Mouse (Mus musculus): ENCODE measurements around the gene Apopt1. TPM values are rescaled to one million over a fixed set of nuclear protein-coding genes. Genes with fewer than 3 reads are reported as not detected.

The Apopt1 gene
- polyA plus RNA-seq, 1 experiment from 2014 or later, result 69.6 TPM

GRCm38 (mm10) chr12:111797251-111797650 is 84.2 kb downstream of the Apopt1 start:
- no peak overlapping the region for H3K4me3 ChIP-seq (ENCODE audit: low read depth, low read length)
- no peak for ATAC-seq (ENCODE audit: low read depth)
- no peak overlapping the region for H3K27ac ChIP-seq (ENCODE audit: low read depth, low read length)
- WGBS, result 91% methylated on average over 8 of the region's 8 CpGs
- no peak overlapping the region for H3K9ac ChIP-seq (replicated peaks; ENCODE audit: low read depth, low read length)
- no peak overlapping the region for H3K4me2 ChIP-seq (ENCODE audit: low read depth, low read length)
- H3K4me1 ChIP-seq (ENCODE audit: control insufficient read depth, insufficient read depth, low read length), result no peaks in the 10 kb centered on the region
- H3K36me3 ChIP-seq (ENCODE audit: control insufficient read depth, insufficient read depth, low read length), result peaks cover 28% of the 10 kb centered on the region
- H3K9me3 ChIP-seq (ENCODE audit: control insufficient read depth, low read length), result no peaks in the 10 kb centered on the region
- H3K27me3 ChIP-seq (ENCODE audit: control insufficient read depth, insufficient read depth, low read length), result no peaks in the 10 kb centered on the region

GRCm38 (mm10) chr12:111798493-111798892 is 85.4 kb downstream of the Apopt1 start:
- no peaks in the 10 kb centered on the region for H3K27me3 ChIP-seq (ENCODE audit: control insufficient read depth, insufficient read depth, low read length)
- peaks cover 25% of the 10 kb centered on the region for H3K36me3 ChIP-seq (ENCODE audit: control insufficient read depth, insufficient read depth, low read length)
- no peaks in the 10 kb centered on the region for H3K4me1 ChIP-seq (ENCODE audit: control insufficient read depth, insufficient read depth, low read length)
- no peak overlapping the region for H3K9ac ChIP-seq (replicated peaks; ENCODE audit: low read depth, low read length)
- H3K9me3 ChIP-seq (ENCODE audit: control insufficient read depth, low read length), result no peaks in the 10 kb centered on the region
- ATAC-seq (ENCODE audit: low read depth), result no peak
- WGBS, result 96% methylated on average over 13 of the region's 13 CpGs
- H3K4me3 ChIP-seq (ENCODE audit: low read depth, low read length), result no peak overlapping the region
- no peak overlapping the region for H3K27ac ChIP-seq (ENCODE audit: low read depth, low read length)
- no peak overlapping the region for H3K4me2 ChIP-seq (ENCODE audit: low read depth, low read length)

GRCm38 (mm10) chr12:111800459-111801183 is 87.6 kb downstream of the Apopt1 start:
- 85% methylated on average over 10 of the region's 10 CpGs for whole genome bisulfite sequencing
- Histone ChIP-seq H3K36me3 (ENCODE audit: control insufficient read depth, insufficient read depth, low read length) (peaks cover 12% of the 10 kb centered on the region), H3K4me1 (ENCODE audit: control insufficient read depth, insufficient read depth, low read length) (no peaks in the 10 kb centered on the region)

GRCm38 (mm10) chr12:111803538-111803937 is 90.5 kb downstream of the Apopt1 start:
- no peak overlapping the region for H3K4me3 ChIP-seq (ENCODE audit: low read depth, low read length)
- H3K36me3 ChIP-seq (ENCODE audit: control insufficient read depth, insufficient read depth, low read length), result peaks cover 13% of the 10 kb centered on the region
- 90% methylated on average over 5 of the region's 5 CpGs for WGBS
- H3K4me1 ChIP-seq (ENCODE audit: control insufficient read depth, insufficient read depth, low read length), result no peaks in the 10 kb centered on the region
- no peaks in the 10 kb centered on the region for H3K27me3 ChIP-seq (ENCODE audit: control insufficient read depth, insufficient read depth, low read length)
- no peak overlapping the region for H3K9ac ChIP-seq (replicated peaks; ENCODE audit: low read depth, low read length)
- no peak overlapping the region for H3K4me2 ChIP-seq (ENCODE audit: low read depth, low read length)
- H3K9me3 ChIP-seq (ENCODE audit: control insufficient read depth, low read length), result no peaks in the 10 kb centered on the region
- no peak for ATAC-seq (ENCODE audit: low read depth)
- H3K27ac ChIP-seq (ENCODE audit: low read depth, low read length), result no peak overlapping the region

More at GRCm38 (mm10) chr12:111800459-111801183, 87.6 kb downstream of the Apopt1 start:
- Histone ChIP-seq H3K4me2 (ENCODE audit: low read depth, low read length) (no peak overlapping the region), H3K4me3 (ENCODE audit: low read depth, low read length) (no peak overlapping the region), H3K27ac (ENCODE audit: low read depth, low read length) (no peak overlapping the region), H3K9me3 (ENCODE audit: control insufficient read depth, low read length) (no peaks in the 10 kb centered on the region), H3K27me3 (ENCODE audit: control insufficient read depth, insufficient read depth, low read length) (no peaks in the 10 kb centered on the region), H3K9ac (replicated peaks; ENCODE audit: low read depth, low read length) (no peak overlapping the region)
- no peak for ATAC-seq (ENCODE audit: low read depth)

Other genes starting within 250 kb of the Apopt1 start
- 1.3 and 1.5 TPM in 2 replicates for gene Gm266, start 227.4 kb upstream of the Apopt1 start, polyA plus RNA-seq (2014; fragmentation: Nextera tagmentation; extraction: Ambion mirVana)
- 518 and 558 TPM in 2 replicates for gene Eif5, start 175.2 kb upstream of the Apopt1 start, polyA plus RNA-seq (2014; fragmentation: Nextera tagmentation; extraction: Ambion mirVana)
- 78.1 and 83.7 TPM in 2 replicates for gene Mark3, start 138.7 kb upstream of the Apopt1 start, polyA plus RNA-seq (2014; fragmentation: Nextera tagmentation; extraction: Ambion mirVana)
- 1,430 and 1,628 TPM in 2 replicates for gene Ckb, start 40.9 kb upstream of the Apopt1 start, polyA plus RNA-seq (2014; fragmentation: Nextera tagmentation; extraction: Ambion mirVana)
- gene Trmt61a, start 35.2 kb upstream of the Apopt1 start, polyA plus RNA-seq (2014; fragmentation: Nextera tagmentation; extraction: Ambion mirVana), result 4.3 and 5.0 TPM in 2 replicates
- gene Bag5, start within 50 bp of the Apopt1 start, polyA plus RNA-seq (2014; fragmentation: Nextera tagmentation; extraction: Ambion mirVana), result 68.1 and 71.8 TPM in 2 replicates
- gene Klc1, start 45.6 kb downstream of the Apopt1 start, polyA plus RNA-seq (2014; fragmentation: Nextera tagmentation; extraction: Ambion mirVana), result 598 and 669 TPM in 2 replicates
- gene Xrcc3, start 100.6 kb downstream of the Apopt1 start, polyA plus RNA-seq (2014; fragmentation: Nextera tagmentation; extraction: Ambion mirVana), result 2.9 and 3.4 TPM in 2 replicates
- 30.5 and 39.6 TPM in 2 replicates for gene Zfyve21, start 100.9 kb downstream of the Apopt1 start, polyA plus RNA-seq (2014; fragmentation: Nextera tagmentation; extraction: Ambion mirVana)
- 40.0 and 40.1 TPM in 2 replicates for gene Ppp1r13b, start 194.8 kb downstream of the Apopt1 start, polyA plus RNA-seq (2014; fragmentation: Nextera tagmentation; extraction: Ambion mirVana)